Mouse (Mus musculus): ENCODE results near the gene Tas2r134.

DNA sequence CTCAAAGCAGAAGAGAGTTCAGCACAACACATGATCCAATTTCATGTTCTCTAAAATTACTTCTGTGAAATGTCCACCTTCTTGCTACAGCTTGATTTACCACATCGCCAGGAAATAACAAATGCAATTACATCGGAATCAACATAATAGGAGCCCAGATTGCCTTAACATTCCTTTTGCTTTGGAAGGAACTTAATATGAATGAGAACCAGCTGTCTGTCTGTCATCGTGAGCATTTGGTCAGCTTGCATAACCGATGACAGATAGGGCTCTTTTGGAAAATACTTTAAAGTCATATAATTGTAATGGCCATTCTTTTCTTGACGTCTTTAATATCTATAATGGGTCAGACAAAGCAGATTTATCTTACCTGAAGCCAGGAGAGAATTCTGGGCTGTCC, 31.0 kb downstream of the Tas2r134 start:
- no peak for TF ChIP-seq POLR2A (IDR thresholded peaks at IDR 0.05; ENCODE audit: insufficient read length, low read depth)
- no peak for TF ChIP-seq POLR2AphosphoS2 (IDR thresholded peaks at IDR 0.05; ENCODE audit: insufficient read length, low read depth)
- no peak for TF ChIP-seq USF1 (IDR thresholded peaks at IDR 0.05; ENCODE audit: low read depth)
- no peak for TF ChIP-seq TCF12 (IDR thresholded peaks at IDR 0.05; ENCODE audit: insufficient read depth, poor library complexity, severe bottlenecking)

Measured in myocyte (in vitro differentiated cells).